Mouse (Mus musculus) CH12.LX (cell line): ENCODE data around the gene Ep300. TPM values are rescaled to one million over a fixed set of nuclear protein-coding genes. Genes with fewer than 3 reads are reported as not detected.

Source experiments
- DNase-seq: peaks from one replicate; pipeline ENCODE4 v3.0.0-alpha.2; 2013; ENCODE audit errors: extremely low read depth
- H3K27ac ChIP-seq: 2 replicates; pipeline ENCODE4 v1.5.1; 2012; ENCODE audit warnings: low read depth, mild to moderate bottlenecking, control low read depth, moderate library complexity; ENCODE audit not compliant: insufficient read depth
- H3K27me3 ChIP-seq: replicated peaks from 2 replicates; pipeline ENCODE3; 2012; ENCODE audit warnings: inconsistent platforms
- H3K36me3 ChIP-seq, 2 experiments: replicated peaks in 1 of 2; 2 replicates each; pipeline versions ENCODE3 to v1.6.1; 2012; ENCODE audit warnings: inconsistent platforms in 1 of 2, low read length in 1 of 2, mild to moderate bottlenecking in 1 of 2, mixed read lengths in 1 of 2, moderate library complexity in 1 of 2; ENCODE audit not compliant: control insufficient read depth in 1 of 2, insufficient read depth in 1 of 2
- H3K4me1 ChIP-seq, 2 experiments: 2 replicates each; pipeline ENCODE4 v1.6.1; 2012; ENCODE audit warnings: inconsistent platforms in 1 of 2, moderate library complexity in 1 of 2; ENCODE audit not compliant: insufficient read depth in 2 of 2, control insufficient read depth in 1 of 2
- H3K4me2 ChIP-seq: 2 replicates; pipeline ENCODE4 v1.6.1; 2012; ENCODE audit warnings: low read depth, mild to moderate bottlenecking, control low read depth; ENCODE audit not compliant: poor library complexity, insufficient read depth, severe bottlenecking
- H3K4me3 ChIP-seq, 3 experiments: fragments of 150-350 bp in 1 of 3; sonication (generic) in 1 of 3; replicated peaks in 1 of 3; 2 replicates each; pipeline versions ENCODE3 to v1.5.1; 2011 to 2012; ENCODE audit warnings: low read depth in 2 of 3, low read length in 2 of 3, mild to moderate bottlenecking in 2 of 3, moderate library complexity in 2 of 3, control low read depth in 1 of 3, improper control_type of control experiment in 1 of 3, inconsistent platforms in 1 of 3, mixed read lengths in 1 of 3; ENCODE audit not compliant: poor library complexity in 1 of 3
- H3K79me2 ChIP-seq: replicated peaks from 2 replicates; pipeline ENCODE4 v1.6.1; 2012; ENCODE audit warnings: mild to moderate bottlenecking, moderate library complexity; ENCODE audit not compliant: control insufficient read depth, poor library complexity, insufficient read depth, severe bottlenecking; ENCODE audit errors: extremely low read depth
- H3K9ac ChIP-seq: 2 replicates; pipeline ENCODE4 v1.6.1; 2012; ENCODE audit warnings: low read depth, mild to moderate bottlenecking, control low read depth, moderate library complexity; ENCODE audit not compliant: insufficient read depth
- H3K9me3 ChIP-seq: replicated peaks from 2 replicates; pipeline ENCODE3; 2012; ENCODE audit warnings: low read length, inconsistent platforms, mixed read lengths
- BHLHE40 ChIP-seq: IDR thresholded peaks from 2 replicates; pipeline ENCODE4 v1.6.1; 2011; ENCODE audit warnings: mild to moderate bottlenecking, low read depth, low read length, improper control_type of control experiment
- CHD1 ChIP-seq: IDR thresholded peaks from 2 replicates; pipeline ENCODE4 v1.6.1; 2012; ENCODE audit warnings: low read depth, low read length, improper control_type of control experiment, inconsistent platforms
- CHD2 ChIP-seq: IDR thresholded peaks from 2 replicates; pipeline ENCODE4 v1.6.1; 2011; ENCODE audit warnings: low read length, improper control_type of control experiment
- ELF1 ChIP-seq: IDR thresholded peaks from 2 replicates; pipeline ENCODE4 v1.6.1; 2014; ENCODE audit warnings: low read depth, mild to moderate bottlenecking, inconsistent platforms, low read length, improper control_type of control experiment
- ETS1 ChIP-seq: conservative IDR thresholded peaks from 2 replicates; pipeline ENCODE4 v1.6.1; 2012; ENCODE audit warnings: low read depth, mild to moderate bottlenecking, inconsistent platforms, low read length, improper control_type of control experiment, moderate library complexity
- GABPA ChIP-seq: IDR thresholded peaks from 2 replicates; pipeline ENCODE4 v1.6.1; 2012; ENCODE audit warnings: low read depth, low read length, improper control_type of control experiment, inconsistent platforms; ENCODE audit not compliant: insufficient replicate concordance
- HCFC1 ChIP-seq: IDR thresholded peaks from 2 replicates; pipeline ENCODE4 v1.6.1; 2012; ENCODE audit warnings: low read depth, mild to moderate bottlenecking, inconsistent platforms, low read length, improper control_type of control experiment
- JUN ChIP-seq: IDR thresholded peaks from 2 replicates; pipeline ENCODE4 v1.6.1; 2011; ENCODE audit warnings: low read depth, mild to moderate bottlenecking, low read length, improper control_type of control experiment, moderate library complexity; ENCODE audit not compliant: insufficient read depth
- JUND ChIP-seq: conservative IDR thresholded peaks from 2 replicates; pipeline ENCODE4 v1.6.1; 2011; ENCODE audit warnings: low read depth, low read length, improper control_type of control experiment
- MAFK ChIP-seq: IDR thresholded peaks from 2 replicates; pipeline ENCODE4 v1.6.1; 2011; ENCODE audit warnings: low read length, improper control_type of control experiment; ENCODE audit not compliant: insufficient replicate concordance
- MAX ChIP-seq: IDR thresholded peaks from 2 replicates; pipeline ENCODE4 v1.6.1; 2011; ENCODE audit warnings: low read length, improper control_type of control experiment
- MAZ ChIP-seq: IDR thresholded peaks from 2 replicates; pipeline ENCODE4 v1.6.1; 2012; ENCODE audit warnings: low read depth, mild to moderate bottlenecking, inconsistent platforms, low read length, improper control_type of control experiment, moderate library complexity
- PAX5 ChIP-seq: IDR thresholded peaks from 2 replicates; pipeline ENCODE4 v1.6.1; 2012; ENCODE audit warnings: low read length, inconsistent platforms, mixed read lengths
- POLR2AphosphoS2 ChIP-seq: IDR thresholded peaks from 2 replicates; pipeline ENCODE4 v1.6.1; 2011; ENCODE audit warnings: low read depth, low read length, improper control_type of control experiment
- RAD21 ChIP-seq: IDR thresholded peaks from 2 replicates; pipeline ENCODE4 v1.6.1; 2011; ENCODE audit warnings: low read depth, mild to moderate bottlenecking, low read length, improper control_type of control experiment, moderate library complexity
- RCOR1 ChIP-seq: conservative IDR thresholded peaks from 2 replicates; pipeline ENCODE4 v1.6.1; 2012; ENCODE audit warnings: low read depth, mild to moderate bottlenecking, inconsistent platforms, low read length, improper control_type of control experiment
- SIN3A ChIP-seq: IDR thresholded peaks from 2 replicates; pipeline ENCODE4 v1.6.1; 2012; ENCODE audit warnings: low read length, improper control_type of control experiment, inconsistent platforms
- TCF12 ChIP-seq: IDR thresholded peaks from 2 replicates; pipeline ENCODE4 v1.6.1; 2014; ENCODE audit warnings: low read depth, mild to moderate bottlenecking, inconsistent platforms, low read length, improper control_type of control experiment
- USF1 ChIP-seq: IDR thresholded peaks from 2 replicates; pipeline ENCODE4 v1.6.1; 2014; ENCODE audit warnings: low read depth, mild to moderate bottlenecking, inconsistent platforms, low read length, improper control_type of control experiment
- USF2 ChIP-seq: conservative IDR thresholded peaks from 2 replicates; pipeline ENCODE4 v1.6.1; 2011; ENCODE audit warnings: low read depth, low read length, improper control_type of control experiment
- ZNF384 ChIP-seq: IDR thresholded peaks from 2 replicates; pipeline ENCODE4 v1.6.1; 2012; ENCODE audit warnings: low read depth, low read length, improper control_type of control experiment, inconsistent platforms
- dilution Hi-C: fragments of 300-500 bp; cut with MboI; formaldehyde crosslinking; loops from 2 replicates; pipeline ENCODE4 v1.14.3; 2020; ENCODE audit warnings: low sequenced_read_pairs; ENCODE audit not compliant: extremely low pct_unique_long_range_greater_than_20kb, extremely low pct_ligation_motif_present
- in situ Hi-C: fragments of 300-500 bp; cut with MboI; formaldehyde crosslinking; loops from 3 replicates; pipeline ENCODE4 v1.14.3; 2019; ENCODE audit warnings: low sequenced_read_pairs, low pct_ligation_motif_present, low pct_unique_long_range_greater_than_20kb, mixed read lengths
- polyA plus RNA-seq: library from polyadenylated mRNA; unstranded; fragments of >175 nt; gene quantifications from 2 replicates; pipeline ENCODE4 v1.2.1, GENCODE M21; 2012; ENCODE audit warnings: low read depth; ENCODE audit not compliant: insufficient read length
- total RNA-seq, 2 experiments: library from RNA; depleted of rRNA; stranded (reverse); fragments of 300-350 nt in 1 of 2; fragments of >200 nt in 1 of 2; gene quantifications; 2 replicates each; pipeline ENCODE4 v1.2.3; 2012 to 2014

The Ep300 gene
- total and polyA plus RNA-seq, 3 experiments, result 5.9 to 33.2 (median 17.4) TPM

- TF ChIP-seq MAX (0 out of 2 replicates have a peak, but pooled peaks have one; percentile 32), USF2 (no peak)
Observed at GRCm38 (mm10) chr15:81535881-81536351, 49.2 kb upstream of the Ep300 start (continued).

DNA sequence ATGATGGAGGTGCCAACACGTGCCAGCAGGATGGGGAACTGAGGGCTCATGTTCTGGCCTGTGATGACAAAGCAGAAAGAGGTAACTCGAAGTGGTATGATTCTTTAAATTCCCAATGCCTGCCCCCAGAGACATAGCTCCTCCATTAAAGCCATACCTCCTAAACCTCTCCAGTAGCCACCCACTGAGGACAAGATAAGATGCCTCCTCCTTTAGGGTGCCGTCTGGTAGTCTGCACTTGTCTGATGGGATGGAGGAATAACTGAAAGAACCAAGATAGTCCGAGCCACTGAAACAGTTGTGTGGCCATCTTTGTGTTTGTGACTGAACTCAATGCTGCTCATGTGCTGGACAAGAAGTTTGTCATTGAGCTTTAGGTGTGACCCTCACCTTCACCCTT lies 47.0 kb upstream of the Ep300 start:
- no peak for DNase-seq
- Histone ChIP-seq H3K27me3 (no peaks in the 10 kb centered on the region), H3K9ac (no peak overlapping the region), H3K27ac (no peak overlapping the region), H3K79me2 (no peaks in the 10 kb centered on the region), H3K4me2 (no peak overlapping the region), H3K9me3 (peaks cover 3% of the 10 kb centered on the region), H3K4me1 (peaks cover 11 to 33% of the 10 kb centered on the region in 2 experiments; a peak in 3 of 4 replicates), H3K36me3 (no peaks in the 10 kb centered on the region), H3K4me3 (no peak overlapping the region)
- no peak for TF ChIP-seq ZNF384
- no peak for TF ChIP-seq USF1
- no peak for TF ChIP-seq GABPA
- TF ChIP-seq HCFC1, result no peak
- no peak for TF ChIP-seq POLR2AphosphoS2
- TF ChIP-seq SIN3A, result no peak
- TF ChIP-seq CHD1, result no peak
- TF ChIP-seq MAFK, result no peak
- no peak for TF ChIP-seq ELF1
- TF ChIP-seq BHLHE40, result no peak
- TF ChIP-seq JUN, result no peak
- no peak for TF ChIP-seq PAX5
- TF ChIP-seq JUND, result no peak
- TF ChIP-seq MAZ, result no peak
- no peak for TF ChIP-seq RCOR1
- TF ChIP-seq CHD2, result no peak
- TF ChIP-seq RAD21, result no peak
- TF ChIP-seq TCF12, result no peak
- TF ChIP-seq ETS1, result no peak
- in situ Hi-C loops, result no loop called here
- dilution Hi-C loops, result no loop called here
